Mouse (Mus musculus): Measurements from ENCODE around the gene Prkcd.
"Not testable (repeated sequence)": the region's sequence is repeated elsewhere in the genome, so short reads cannot be mapped to it uniquely, and the experiment has no call there.

The Prkcd gene

DNA sequence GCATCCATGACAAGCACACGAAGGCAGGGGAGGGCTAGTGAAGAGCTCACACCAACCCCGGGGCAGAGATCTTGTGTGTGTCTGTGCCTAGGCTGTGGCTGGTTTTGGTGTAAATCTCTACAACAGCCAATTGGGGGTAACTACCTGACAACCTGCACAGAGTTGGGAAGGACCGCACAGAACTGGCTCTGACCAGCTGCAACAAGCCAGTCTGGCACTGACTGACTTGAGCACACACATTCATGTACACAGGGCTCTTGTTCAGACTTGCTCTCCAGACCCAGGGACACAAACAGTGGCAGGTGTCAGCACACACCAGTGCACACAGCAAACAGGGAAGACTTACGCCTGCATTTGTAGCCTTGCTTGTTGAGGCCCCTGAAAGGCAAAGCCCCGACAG, 19.2 kb downstream of the Prkcd start:
- no peak for DNase-seq (ENCODE audit: low read depth)

DNA sequence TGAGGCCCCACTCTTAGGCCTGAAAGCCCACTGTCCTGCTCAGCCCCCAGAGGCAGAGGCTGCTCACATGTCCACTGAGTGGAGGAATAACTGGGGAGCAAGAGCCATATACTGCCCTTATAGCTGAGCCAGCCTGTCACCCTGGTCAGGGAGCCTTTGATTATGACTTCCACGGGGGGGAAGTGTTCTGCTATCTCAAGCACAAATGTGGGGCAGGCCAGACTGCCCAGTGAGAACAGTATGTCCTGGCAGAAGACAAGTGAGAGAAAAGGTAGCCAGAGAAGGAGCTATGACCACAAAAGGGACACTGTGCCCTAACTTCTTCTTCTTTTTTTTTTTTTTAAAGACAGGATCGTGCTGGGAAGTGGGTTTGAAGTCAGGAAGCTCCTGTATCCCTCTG, 28.9 kb downstream of the Prkcd start:
- no peak for DNase-seq (ENCODE audit: low read depth)

DNA sequence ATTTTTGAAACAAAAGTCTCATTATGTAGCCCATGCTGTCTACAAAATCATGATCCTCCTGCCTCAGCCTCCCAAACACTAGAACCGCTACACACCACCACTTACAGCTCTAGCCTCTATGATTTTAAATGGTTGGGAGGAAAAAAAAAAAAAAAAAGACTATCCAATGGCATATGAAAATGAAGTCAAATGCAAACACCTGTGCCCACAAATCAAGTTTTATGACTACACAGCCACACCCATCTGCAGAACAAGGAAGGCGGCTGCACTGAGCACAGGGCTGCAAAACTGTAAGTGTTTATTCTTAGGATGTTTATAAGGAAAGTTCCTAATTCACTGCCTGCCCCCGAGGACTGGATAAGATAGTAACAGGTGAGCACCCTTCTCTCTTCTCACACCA, 29.6 kb downstream of the Prkcd start:
- DNase-seq (ENCODE audit: low read depth) = no peak

DNA sequence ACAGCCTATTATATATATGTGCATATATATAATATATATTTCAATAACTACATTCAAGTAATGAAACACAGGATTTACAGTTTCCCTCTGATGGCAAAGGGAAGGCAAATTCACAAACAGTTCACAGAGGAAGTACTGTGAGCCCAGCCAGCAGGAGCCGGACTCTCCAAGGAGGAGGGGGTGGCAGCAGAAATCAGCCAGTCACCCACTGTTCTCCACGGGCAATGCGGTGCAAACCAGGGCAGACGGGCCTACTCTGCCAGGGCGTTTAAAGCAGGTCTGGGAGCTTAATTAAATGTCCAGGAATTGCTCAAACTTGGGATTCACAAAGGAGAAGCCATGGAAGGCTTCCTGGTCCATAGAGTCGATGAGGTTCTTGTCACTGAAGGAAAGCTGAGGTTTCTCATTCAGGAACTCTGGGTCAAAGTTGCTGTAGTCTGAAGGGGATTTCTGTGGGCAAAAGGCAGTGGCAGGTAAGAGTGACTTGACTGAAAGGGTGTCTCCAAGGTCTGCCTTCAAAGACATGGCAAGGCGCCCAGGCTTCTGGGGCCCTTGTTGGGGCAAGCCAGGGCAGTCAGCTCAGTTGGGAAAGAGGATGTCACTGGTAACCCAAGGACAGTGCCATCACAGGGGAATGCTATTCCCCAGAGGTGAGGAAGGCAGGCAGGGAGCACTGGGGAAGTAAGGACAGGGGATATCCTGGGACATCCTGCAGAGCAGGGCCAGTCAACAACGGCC, 30.3 kb downstream of the Prkcd start:
- DNase-seq (ENCODE audit: low read depth) = no peak

DNA sequence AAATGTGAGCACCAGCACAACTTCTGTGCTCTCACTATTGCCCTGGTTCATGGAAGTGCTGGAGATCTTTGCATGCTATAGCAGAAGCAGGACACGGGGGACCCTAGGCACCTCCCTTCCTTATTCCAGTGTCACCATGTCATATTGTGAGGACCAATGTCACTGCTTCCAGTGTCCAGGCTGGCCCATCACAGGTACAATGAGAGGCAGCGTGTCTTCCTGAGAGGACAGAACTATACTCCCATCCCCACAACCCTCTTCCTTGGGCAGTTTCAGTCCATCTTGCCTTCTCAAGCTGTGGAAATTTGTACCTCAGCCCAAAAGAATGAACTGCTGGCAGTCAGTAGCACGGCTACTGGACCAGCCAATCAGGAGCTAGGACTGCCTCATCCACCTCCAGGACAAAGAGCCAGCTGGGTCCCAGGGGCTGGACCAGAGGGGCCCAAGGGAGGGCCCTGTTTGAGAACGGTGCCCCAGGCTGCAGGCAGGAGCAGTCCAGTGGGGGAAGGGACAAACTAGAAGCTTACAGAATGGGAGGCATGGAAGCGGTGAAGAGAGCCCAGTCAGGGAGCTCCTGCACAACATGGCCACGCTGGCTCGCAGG, 31.8 kb downstream of the Prkcd start:
- no peak for DNase-seq (ENCODE audit: low read depth)

DNA sequence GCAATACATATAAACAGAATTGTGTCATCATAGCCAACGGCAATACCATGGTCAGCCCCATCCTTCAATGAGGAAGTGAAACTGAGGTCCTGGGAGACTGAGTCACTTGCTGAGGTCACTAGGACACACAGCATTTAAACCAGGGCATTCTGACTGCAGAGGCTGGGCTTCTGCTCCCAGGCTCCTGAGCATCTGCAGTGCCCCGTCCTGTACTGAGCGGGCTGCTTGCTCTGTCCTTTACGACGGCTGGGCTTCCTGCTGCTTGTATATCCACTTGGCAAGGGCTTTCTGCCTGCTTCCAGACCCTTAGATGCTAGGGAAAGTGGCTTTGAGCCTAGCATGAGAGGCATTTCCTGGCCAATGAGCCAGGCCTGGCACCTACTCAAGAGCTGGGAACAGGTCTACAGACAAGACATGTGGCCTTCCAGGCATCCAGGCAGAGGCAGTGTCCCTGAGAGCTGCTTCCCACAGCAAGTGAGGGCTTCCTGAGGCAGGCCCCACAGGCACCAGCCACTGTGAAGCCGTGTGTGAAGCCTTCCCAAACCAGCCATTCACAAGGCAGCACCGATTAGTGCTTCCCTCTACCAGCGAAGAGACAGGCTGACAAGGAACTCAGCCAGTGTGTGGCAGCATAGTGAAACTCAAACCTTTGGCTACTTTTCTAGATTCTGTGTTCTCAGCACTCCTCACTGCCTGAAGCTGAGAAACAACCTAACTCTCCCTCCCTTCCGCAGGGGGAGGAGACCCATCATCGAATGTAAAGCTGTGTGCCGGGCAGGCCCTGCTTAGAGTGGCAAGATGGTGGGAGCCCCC, 32.5 kb downstream of the Prkcd start:
- DNase-seq (ENCODE audit: low read depth) = no peak

DNA sequence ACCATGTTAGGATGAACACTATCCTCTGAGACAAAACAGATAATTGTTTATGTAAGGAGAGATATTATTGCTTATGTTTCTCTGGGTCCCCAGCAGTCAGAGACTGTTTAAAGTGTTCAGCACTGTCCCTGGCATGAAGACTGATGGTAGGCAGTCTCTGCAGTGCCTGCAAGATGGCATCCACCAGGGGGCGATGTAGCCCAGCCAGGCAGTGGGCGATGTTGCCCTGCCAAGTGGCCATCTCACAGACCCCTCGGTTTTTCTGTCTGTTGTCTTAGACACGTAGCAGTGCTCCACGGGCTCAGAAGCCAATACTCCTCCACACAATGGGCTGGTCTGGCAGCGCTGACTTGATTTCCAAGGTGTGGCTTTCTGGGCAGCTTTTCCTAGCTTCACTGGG, 34.6 kb downstream of the Prkcd start:
- peak; percentile 81 for DNase-seq (ENCODE audit: low read depth)

DNA sequence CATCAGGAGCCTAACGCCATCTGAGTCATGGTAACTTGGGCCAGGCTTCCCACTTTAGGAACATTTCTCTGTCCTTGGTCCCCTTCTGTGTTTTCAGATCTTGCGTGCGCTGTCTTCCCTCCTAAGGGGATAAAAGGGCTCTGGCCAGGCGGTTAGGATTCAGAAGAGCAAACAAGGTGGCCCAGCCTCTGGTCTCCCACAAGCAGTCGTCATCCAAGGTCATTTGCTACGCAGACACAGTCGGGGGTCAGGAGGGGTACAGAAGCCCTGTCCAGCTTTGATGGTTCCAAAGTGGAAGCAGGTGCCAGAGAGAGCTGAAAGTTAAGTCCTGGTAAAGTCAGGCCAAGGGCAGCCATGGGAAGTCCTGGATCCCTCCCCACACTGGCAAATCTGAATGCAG, 35.1 kb downstream of the Prkcd start:
- no peak for DNase-seq (ENCODE audit: low read depth)

DNA sequence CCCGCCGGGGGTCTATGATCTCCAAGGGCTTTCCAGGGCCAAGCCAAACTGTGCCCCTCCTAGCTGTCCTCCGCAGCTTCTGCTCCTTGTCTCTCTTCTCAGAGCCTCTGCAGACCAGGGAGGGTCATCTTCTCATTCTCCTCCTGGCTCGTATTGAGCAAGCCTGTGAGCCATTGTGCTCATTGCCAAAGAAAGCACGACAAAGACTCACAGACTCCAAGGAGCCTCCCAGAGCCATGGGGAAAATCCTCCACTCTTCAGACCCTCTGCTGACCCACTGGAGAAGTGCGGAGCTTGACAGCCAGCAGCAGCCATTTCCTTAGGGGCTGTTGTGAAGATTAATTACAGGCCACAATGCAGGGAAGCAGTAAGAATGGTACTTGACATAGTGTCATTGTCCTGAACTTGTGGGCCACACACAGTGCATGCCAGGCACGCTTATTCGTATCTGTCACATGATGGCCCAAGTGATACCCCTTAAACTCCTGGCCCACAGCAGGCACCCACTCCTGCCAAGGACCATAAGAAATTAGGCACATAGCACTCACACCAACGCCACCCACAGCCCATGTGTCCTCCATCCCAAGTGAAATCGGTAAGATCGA, 35.9 kb downstream of the Prkcd start:
- DNase-seq (ENCODE audit: low read depth) = no peak

DNA sequence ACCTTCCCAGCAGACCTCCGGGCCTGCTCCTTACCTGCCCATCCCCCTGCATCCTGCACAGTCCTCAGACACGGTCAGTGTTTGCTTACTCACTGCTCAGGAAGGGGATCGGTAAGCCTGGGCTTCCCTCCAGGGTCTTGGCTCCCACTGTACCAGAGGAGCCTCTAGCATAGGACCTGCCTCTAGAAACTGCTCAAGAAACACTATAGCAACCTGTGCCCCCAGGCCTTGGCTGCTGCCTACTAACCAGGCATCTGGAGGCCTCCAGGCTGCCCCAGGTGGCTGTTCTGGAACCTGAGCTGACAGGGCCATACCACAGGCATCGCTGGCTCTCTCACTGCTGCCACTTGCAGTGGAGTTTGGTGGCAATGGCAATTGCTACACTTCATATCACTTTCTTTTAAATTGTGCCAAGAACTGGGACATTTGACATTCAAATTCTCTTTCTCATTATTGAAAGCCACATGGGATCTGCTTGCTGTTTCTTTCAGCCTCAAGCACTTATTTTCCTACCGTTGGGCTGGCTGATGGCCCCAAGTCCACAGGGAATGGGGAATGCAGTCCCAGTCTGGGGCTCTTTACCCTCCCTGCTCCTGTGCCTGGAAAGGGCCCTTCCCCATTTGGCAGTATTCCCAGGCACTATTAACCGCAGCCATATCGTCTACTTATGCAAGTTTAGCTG, 39.1 kb downstream of the Prkcd start:
- no peak for DNase-seq (ENCODE audit: low read depth)

DNA sequence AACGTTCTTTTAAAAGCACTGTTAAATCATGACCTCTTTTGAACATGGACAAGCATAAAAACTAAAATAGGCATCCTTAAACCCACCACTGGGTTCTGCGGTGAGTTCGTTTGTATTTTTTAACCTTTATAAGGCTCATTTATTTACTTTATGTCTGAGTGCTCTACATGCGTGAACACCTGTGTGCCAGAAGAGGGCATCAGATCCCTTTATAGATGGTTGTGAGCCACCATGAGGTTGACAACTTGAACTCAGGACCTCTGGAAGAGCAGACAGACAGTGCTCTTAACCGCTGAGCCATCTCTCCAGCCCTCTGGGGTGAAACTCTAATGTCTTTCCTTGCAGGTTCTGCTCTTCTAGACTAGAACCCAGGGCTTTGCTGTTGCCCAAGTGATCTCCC, 40.7 kb downstream of the Prkcd start:
- DNase-seq (ENCODE audit: low read depth) = no peak

DNA sequence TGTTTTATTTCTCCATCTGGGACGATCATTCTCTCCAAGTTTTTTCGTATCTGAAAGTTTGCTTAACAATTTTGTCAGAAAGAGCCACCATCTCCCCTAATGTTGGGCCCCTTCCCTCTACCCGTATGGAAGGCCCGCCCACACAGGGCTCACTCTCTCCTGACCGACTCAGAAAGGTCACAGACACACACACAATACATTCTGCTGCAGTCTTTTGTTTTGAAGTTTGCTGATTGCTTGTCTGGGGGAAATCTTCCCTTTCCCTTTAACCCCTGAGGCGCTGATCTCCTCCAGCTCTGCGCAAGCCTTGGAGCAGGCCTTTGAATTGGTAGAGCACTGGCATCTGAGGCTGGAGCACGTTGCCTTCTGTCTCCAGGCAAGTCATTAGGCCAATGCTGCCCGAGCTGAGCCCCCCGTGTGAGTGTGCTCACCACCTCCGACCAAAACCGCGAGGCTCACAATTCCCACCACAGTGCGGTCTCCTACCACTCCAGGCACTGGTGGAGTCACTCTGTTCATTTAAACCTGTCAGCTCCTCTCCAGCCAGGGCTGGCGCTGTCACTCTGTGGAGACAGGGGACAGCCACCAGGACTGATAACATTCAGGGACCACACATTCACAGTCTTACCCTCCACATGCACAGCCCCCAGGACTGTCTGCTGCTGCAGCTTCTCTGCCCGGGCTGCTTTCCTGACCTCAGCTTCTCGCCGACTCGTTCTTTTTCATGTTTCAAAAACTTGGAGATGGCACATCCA, 41.3 kb downstream of the Prkcd start:
- no peak for DNase-seq (ENCODE audit: low read depth)

DNA sequence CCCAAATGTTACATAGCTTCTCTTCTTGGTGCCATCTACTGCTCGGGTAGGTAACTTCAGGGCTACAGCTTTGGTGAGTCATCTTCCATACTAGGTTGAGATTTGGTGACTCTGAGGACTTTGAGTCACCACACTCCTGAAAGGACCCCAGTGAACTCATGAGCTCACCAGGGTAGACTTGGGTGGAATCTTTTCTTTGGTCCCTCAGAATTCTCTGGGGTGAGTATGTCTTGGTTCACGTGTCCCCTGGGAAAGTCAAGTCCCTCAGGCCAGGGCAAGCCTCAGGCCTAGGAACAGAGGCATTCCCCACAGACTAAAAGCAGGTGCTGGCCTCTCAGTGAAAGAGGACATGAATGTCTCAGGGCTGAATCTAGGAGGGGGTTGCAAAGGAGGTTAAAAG, 41.9 kb downstream of the Prkcd start:
- no peak for DNase-seq (ENCODE audit: low read depth)

DNA sequence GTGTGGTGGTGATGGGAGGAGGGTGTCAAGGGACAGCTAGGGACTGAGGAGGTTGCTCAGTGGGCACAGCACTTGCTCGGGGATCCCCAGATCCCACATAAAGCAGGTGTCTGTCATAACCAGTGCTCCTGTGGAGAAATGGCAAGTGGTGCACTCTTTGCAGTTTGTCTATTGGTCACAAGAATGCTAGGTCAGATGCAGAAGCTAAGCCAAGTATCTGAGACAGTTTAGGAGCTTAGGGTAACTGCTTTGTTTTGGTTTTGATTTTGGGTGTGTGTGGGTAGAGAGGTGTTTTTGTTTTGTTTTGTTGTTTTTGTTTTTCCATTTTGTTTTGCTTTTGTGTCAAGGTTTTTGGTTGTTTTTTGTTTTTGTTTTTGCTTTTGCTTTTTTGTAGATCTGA, 44.8 kb downstream of the Prkcd start:
- DNase-seq (ENCODE audit: low read depth) = no peak

DNA sequence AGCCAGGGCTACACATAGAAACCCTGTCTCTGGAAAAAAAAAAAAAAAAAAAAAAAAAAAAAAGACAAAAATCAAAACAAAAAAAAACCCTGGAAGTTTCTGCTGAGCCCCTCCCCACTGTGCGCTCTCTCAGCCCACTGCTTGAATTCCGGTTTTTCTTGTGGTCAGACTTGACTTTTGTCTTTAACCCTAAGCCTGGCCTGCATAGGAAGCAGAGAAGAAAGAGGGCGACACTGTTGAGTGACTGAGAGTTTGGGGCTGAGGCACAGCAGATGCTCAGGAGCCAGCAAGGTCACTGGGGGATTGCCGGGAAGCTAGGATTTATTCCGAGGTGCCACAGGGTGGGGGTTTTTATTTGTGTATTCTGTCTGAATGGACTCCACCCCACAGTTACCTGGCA, 46.1 kb downstream of the Prkcd start:
- DNase-seq (ENCODE audit: low read depth) = peak; percentile 17

DNA sequence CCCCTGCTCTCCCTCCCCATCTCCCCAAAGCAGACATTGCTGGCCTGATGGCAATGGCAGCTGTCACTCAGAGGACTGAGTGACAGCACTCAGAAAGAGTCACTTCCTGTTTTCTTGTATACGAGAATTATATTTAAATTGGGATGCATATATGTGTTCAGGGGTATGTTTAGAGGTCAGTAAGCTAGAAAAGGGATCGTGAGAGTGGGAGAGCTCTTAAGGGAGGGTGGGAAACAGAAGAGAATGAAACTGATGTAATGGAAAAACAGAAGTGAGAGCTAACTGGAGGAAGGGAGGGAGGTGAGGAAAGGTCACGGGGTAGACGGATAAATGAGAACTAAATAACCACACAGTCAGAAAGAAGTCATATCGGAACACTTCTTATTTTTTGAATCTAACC, 46.8 kb downstream of the Prkcd start:
- peak; percentile 35 for DNase-seq (ENCODE audit: low read depth)

DNA sequence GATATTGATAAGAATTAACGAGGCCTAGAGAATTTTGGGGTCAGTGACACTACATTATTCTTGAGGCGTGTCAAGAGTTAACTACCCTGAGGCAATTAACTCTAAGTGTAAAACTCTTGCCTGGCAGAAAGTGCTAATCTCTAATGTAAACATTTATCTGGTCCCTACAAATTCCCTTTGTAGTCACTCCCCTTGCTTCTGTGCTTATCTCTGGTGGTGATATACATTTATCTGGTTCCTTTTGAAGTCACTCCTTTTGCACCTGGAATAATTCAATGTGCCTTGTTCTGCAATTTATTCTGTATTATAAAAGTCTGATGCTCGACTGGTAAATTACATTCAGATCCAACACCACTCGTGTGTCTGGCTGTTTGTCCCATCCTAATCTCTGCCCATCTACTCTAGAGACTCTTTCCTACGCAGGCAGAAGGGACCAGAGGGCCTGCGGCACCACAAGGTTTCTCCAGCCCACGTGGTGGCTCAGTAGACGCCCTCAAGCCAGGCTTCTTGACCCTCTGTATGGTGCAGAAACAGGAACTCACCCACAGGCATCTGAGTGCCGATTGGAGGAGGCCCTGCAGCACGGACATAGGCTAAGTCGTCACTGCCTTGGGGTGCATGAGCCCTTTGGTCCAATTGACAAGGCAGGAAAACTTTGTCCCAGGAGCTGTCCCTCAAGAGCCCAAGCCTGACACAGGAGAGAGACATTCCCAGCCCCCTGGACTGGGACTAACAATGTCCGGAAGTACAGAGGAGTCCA, 48.5 kb downstream of the Prkcd start:
- not testable (repeated sequence) for DNase-seq (ENCODE audit: low read depth)

DNA sequence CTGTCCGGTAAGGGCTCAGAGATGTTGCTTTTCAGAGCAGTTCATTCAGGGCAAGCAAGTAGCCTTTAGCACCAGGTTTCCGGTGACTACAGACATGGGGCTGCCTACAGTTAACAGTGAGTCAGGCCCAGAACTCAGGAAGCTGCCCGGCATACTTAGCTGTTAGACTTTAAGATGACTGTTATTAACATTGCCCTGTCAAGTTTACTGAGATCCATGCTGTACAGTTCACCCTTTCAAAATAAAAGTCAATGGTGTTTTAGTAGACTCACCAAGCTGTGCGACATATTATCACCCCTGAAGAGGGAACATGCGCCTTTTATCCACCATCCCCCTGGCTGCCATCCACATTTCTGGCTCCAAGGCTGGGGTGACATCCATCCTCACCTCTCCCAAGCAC, 49.8 kb downstream of the Prkcd start:
- DNase-seq (ENCODE audit: low read depth) = no peak

DNA sequence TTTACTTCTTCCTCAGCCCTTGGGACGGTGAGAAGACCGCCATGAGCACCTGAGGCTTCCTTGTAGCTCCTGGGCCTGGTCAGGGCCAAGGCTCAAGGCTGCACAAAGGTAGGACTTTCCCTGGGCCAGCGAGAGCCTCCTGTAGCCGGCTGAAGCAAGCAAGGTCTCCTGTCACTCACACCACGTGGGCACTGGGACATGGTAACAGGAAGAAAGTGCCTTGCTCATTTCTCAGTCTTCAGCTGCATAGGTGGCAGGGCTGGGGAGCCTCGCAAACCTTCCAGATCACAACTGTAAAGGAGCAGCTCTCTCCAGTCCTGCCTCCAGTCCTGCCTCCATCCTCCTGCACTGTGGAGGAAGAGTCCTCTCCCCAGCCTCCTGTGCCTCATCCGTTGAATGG, 50.2 kb downstream of the Prkcd start:
- no peak for DNase-seq (ENCODE audit: low read depth)

DNA sequence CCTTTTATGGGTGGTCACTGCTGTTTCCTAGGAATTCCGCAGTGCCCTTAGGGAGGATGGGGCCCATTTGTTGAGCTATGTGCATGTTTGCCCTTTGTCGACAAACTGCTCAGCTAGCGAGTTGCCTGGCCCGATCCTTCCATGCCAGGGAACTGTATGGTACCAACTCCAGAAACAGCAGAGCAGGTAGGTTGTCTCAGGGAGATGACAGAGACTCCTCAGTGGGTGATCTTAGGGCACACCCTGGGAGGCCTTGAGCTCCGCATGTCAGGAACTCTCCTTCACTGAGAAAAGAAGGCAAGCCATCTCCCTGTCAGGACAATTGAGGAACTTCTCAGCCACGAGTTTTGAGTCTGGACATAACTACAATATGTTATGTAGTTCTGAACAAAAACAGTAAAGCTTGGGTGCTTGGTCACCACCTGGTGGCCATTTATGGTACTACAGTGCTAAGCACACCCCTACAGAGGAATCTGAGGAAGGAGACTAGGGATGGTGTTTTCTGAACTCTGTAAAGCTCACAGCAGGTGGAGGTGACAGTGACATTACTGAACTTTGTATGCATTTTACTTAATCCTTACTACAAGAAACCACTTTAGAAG, 51.9 kb downstream of the Prkcd start:
- DNase-seq (ENCODE audit: low read depth) = peak; percentile 85

Measured in naive thymus-derived CD4-positive, alpha-beta T cell, adult 2 months (primary cell).